In genomic region chr11:49652401-49653078, GRCm38 (mm10) we compare ENCODE assay signal across 8 mouse cellular contexts. TPM values are rescaled to one million over a fixed set of nuclear protein-coding genes. Genes with fewer than 3 reads are reported as not detected.
A peak's percentile ranks its signal among the peaks of the same experiment; 100 is the strongest.
DNase-seq lines count a peak whose midpoint lies in the region; ATAC-seq and TF ChIP-seq lines count a peak whose summit lies in the region.

No protein-coding gene starts in this region.

- peaks cover 2% of the 10 kb centered on the region for H3K27me3 ChIP-seq in CH12.LX (replicated peaks)
- H3K27me3 ChIP-seq in forebrain, embryonic 11.5 days (ENCODE audit: control insufficient read depth, insufficient read depth, low read length) = no peaks in the 10 kb centered on the region
- no peaks in the 10 kb centered on the region for H3K27me3 ChIP-seq in heart, embryonic 15.5 days
- H3K27me3 ChIP-seq in liver, embryonic 12.5 days (replicated peaks) = no peaks in the 10 kb centered on the region
- no peaks in the 10 kb centered on the region for H3K27me3 ChIP-seq in stomach, embryonic 15.5 days (replicated peaks)

- peaks cover 4 to 14% of the 10 kb centered on the region in 2 experiments; a peak in 3 of 4 replicates for H3K4me1 ChIP-seq in CH12.LX (ENCODE audit: control insufficient read depth in 1 of 2, insufficient read depth in 2 of 2)
- H3K4me1 ChIP-seq in forebrain, embryonic 11.5 days (replicated peaks; ENCODE audit: control insufficient read depth, insufficient read depth, low read length) = no peaks in the 10 kb centered on the region
- peaks cover 17% of the 10 kb centered on the region for H3K4me1 ChIP-seq in heart, embryonic 15.5 days (replicated peaks)
- peaks cover 40% of the 10 kb centered on the region for H3K4me1 ChIP-seq in liver, embryonic 12.5 days
- 0 out of 2 replicates have a peak, but pooled peaks cover 12% of the 10 kb centered on the region for H3K4me1 ChIP-seq in stomach, embryonic 15.5 days

- no peaks in the 10 kb centered on the region for H3K79me2 ChIP-seq in CH12.LX (replicated peaks; ENCODE audit: control insufficient read depth, extremely low read depth, insufficient read depth, poor library complexity, severe bottlenecking)

- 27% methylated on average over 19 of the region's 19 CpGs for WGBS in forebrain, embryonic 11.5 days
- 21% methylated on average over 19 of the region's 19 CpGs for WGBS in heart, embryonic 15.5 days
- 20% methylated on average over 19 of the region's 19 CpGs for WGBS in liver, embryonic 12.5 days (ENCODE audit: insufficient replicate concordance)
- WGBS in stomach, embryonic 15.5 days = 23% methylated on average over 18 of the region's 19 CpGs

- TF ChIP-seq EP300 in CH12.LX (IDR thresholded peaks at IDR 0.05; ENCODE audit: low read length) = no peak

- dilution Hi-C loops in CH12.LX (cut with MboI; ENCODE audit: extremely low pct_ligation_motif_present, extremely low pct_unique_long_range_greater_than_20kb, low sequenced_read_pairs) = no loop called here

- no peaks in the 10 kb centered on the region for H3K36me3 ChIP-seq in CH12.LX (replicated peaks in 1 of 2; ENCODE audit: control insufficient read depth in 1 of 2, insufficient read depth in 1 of 2, low read length in 1 of 2)
- no peaks in the 10 kb centered on the region for H3K36me3 ChIP-seq in forebrain, embryonic 11.5 days (ENCODE audit: control insufficient read depth, insufficient read depth, low read length)
- no peaks in the 10 kb centered on the region for H3K36me3 ChIP-seq in heart, embryonic 15.5 days
- no peaks in the 10 kb centered on the region for H3K36me3 ChIP-seq in liver, embryonic 12.5 days
- H3K36me3 ChIP-seq in stomach, embryonic 15.5 days = no peaks in the 10 kb centered on the region

- TF ChIP-seq POLR2A in CH12.LX (IDR thresholded peaks at IDR 0.05; ENCODE audit: low read depth, low read length) = no peak

- peak; percentile 73 for TF ChIP-seq RAD21 in CH12.LX (IDR thresholded peaks at IDR 0.05; ENCODE audit: low read depth, low read length)

- peaks cover 7% of the 10 kb centered on the region for H3K9me3 ChIP-seq in CH12.LX (replicated peaks; ENCODE audit: low read length)
- no peaks in the 10 kb centered on the region for H3K9me3 ChIP-seq in forebrain, embryonic 11.5 days (ENCODE audit: control insufficient read depth, low read length)
- H3K9me3 ChIP-seq in heart, embryonic 15.5 days (replicated peaks) = no peaks in the 10 kb centered on the region
- H3K9me3 ChIP-seq in liver, embryonic 12.5 days (replicated peaks) = no peaks in the 10 kb centered on the region
- no peaks in the 10 kb centered on the region for H3K9me3 ChIP-seq in stomach, embryonic 15.5 days

- H3K9ac ChIP-seq in CH12.LX (ENCODE audit: insufficient read depth, low read depth) = no peak overlapping the region
- no peak overlapping the region for H3K9ac ChIP-seq in forebrain, embryonic 11.5 days (ENCODE audit: low read length)
- H3K9ac ChIP-seq in heart, embryonic 15.5 days = no peak overlapping the region
- H3K9ac ChIP-seq in liver, embryonic 12.5 days = peak overlapping the region; percentile 24; the same call in 1 of the 2 replicates
- H3K9ac ChIP-seq in stomach, embryonic 15.5 days = no peak overlapping the region

- peak; percentile 83 for DNase-seq in CH12.LX (ENCODE audit: extremely low read depth)
- peak; percentile 87 for DNase-seq in c-Kit-positive CD71-positive TER-119-negative erythroid progenitor cells, embryonic 14.5 days (ENCODE audit: low read depth)
- DNase-seq in forebrain, embryonic 11.5 days (ENCODE audit: low spot score) = peak; percentile 93
- DNase-seq in kidney, postnatal 10 days = peak; percentile 93
- DNase-seq in neural tube, embryonic 10.5 days (ENCODE audit: extremely low spot score, low spot score) = peak; percentile 90

- peak; percentile 73 for ATAC-seq in forebrain, embryonic 11.5 days (replicated peaks; ENCODE audit: low FRiP score)
- ATAC-seq in heart, embryonic 15.5 days (replicated peaks; ENCODE audit: insufficient number of reproducible peaks, insufficient read depth, low FRiP score, low read depth) = peak; percentile 64
- peak; percentile 39; the same call in 1 of the 2 replicates for ATAC-seq in liver, embryonic 12.5 days
- ATAC-seq in stomach, embryonic 15.5 days (ENCODE audit: insufficient read depth, low FRiP score, low read depth) = peak; percentile 47; the same call in 1 of the 2 replicates

- H3K27ac ChIP-seq in CH12.LX (ENCODE audit: insufficient read depth, low read depth) = no peak overlapping the region
- no peak overlapping the region for H3K27ac ChIP-seq in forebrain, embryonic 11.5 days (ENCODE audit: low read depth, low read length)
- no peak overlapping the region for H3K27ac ChIP-seq in heart, embryonic 15.5 days
- peak overlapping the region; percentile 90 for H3K27ac ChIP-seq in liver, embryonic 12.5 days
- no peak overlapping the region for H3K27ac ChIP-seq in stomach, embryonic 15.5 days

- H3K4me2 ChIP-seq in CH12.LX (ENCODE audit: insufficient read depth, low read depth, poor library complexity, severe bottlenecking) = 0 out of 2 replicates have a peak overlapping the region, but pooled peaks have one; percentile 46
- H3K4me2 ChIP-seq in forebrain, embryonic 11.5 days (ENCODE audit: low read depth, low read length, severe bottlenecking) = 0 out of 2 replicates have a peak overlapping the region, but pooled peaks have one; percentile 19
- H3K4me2 ChIP-seq in heart, embryonic 15.5 days = peak overlapping the region; percentile 61
- H3K4me2 ChIP-seq in liver, embryonic 12.5 days = peak overlapping the region; percentile 58
- peak overlapping the region; percentile 40 for H3K4me2 ChIP-seq in stomach, embryonic 15.5 days

- peak; percentile 47 to 84; a peak in 3 of 4 replicates for TF ChIP-seq CTCF in CH12.LX (conservative IDR thresholded peaks at IDR 0.05 in 1 of 2, IDR thresholded peaks at IDR 0.05 in 1 of 2; ENCODE audit: low read depth in 2 of 2, low read length in 2 of 2)

- H3K4me3 ChIP-seq in CH12.LX (replicated peaks in 1 of 3; ENCODE audit: low read depth in 2 of 3, low read length in 2 of 3, poor library complexity in 1 of 3) = no peak overlapping the region
- H3K4me3 ChIP-seq in forebrain, embryonic 11.5 days (ENCODE audit: low read depth, low read length) = no peak overlapping the region
- H3K4me3 ChIP-seq in heart, embryonic 15.5 days = peak overlapping the region; percentile 17; the same call in 1 of the 2 replicates
- H3K4me3 ChIP-seq in liver, embryonic 12.5 days = peak overlapping the region; percentile 8; the same call in 1 of the 2 replicates
- no peak overlapping the region for H3K4me3 ChIP-seq in stomach, embryonic 15.5 days (replicated peaks)

- in situ Hi-C loops in CH12.LX (cut with MboI; ENCODE audit: low pct_ligation_motif_present, low pct_unique_long_range_greater_than_20kb, low sequenced_read_pairs) = loop anchor here (10.0 kb wide), 1 partner anchor 212 kb away; no protein-coding TSS in a partner anchor

TF ChIP-seq in CH12.LX, 34 proteins besides CTCF, POLR2A, EP300 and RAD21 (continues in another document):
- TF ChIP-seq USF1 (IDR thresholded peaks at IDR 0.05; ENCODE audit: low read depth, low read length) = no peak
- peak; percentile 40; the same call in 1 of the 2 replicates for TF ChIP-seq MAX (IDR thresholded peaks at IDR 0.05; ENCODE audit: low read length)
- 0 out of 2 replicates have a peak, but pooled peaks have one; percentile 44 for TF ChIP-seq MAZ (IDR thresholded peaks at IDR 0.05; ENCODE audit: low read depth, low read length)
- TF ChIP-seq ZNF384 (IDR thresholded peaks at IDR 0.05; ENCODE audit: low read depth, low read length) = no peak
- no peak for TF ChIP-seq MAFK (IDR thresholded peaks at IDR 0.05; ENCODE audit: insufficient replicate concordance, low read length)
- TF ChIP-seq NELFE (IDR thresholded peaks at IDR 0.05; ENCODE audit: low read depth, low read length) = 0 out of 2 replicates have a peak, but pooled peaks have one; percentile 25
- TF ChIP-seq PAX5 (IDR thresholded peaks at IDR 0.05; ENCODE audit: low read length) = no peak
- TF ChIP-seq GABPA (IDR thresholded peaks at IDR 0.05; ENCODE audit: insufficient replicate concordance, low read depth, low read length) = no peak
- no peak for TF ChIP-seq CHD2 (IDR thresholded peaks at IDR 0.05; ENCODE audit: low read length)
- 0 out of 2 replicates have a peak, but pooled peaks have one; percentile 42 for TF ChIP-seq MEF2A (IDR thresholded peaks at IDR 0.05; ENCODE audit: borderline replicate concordance, low read depth, low read length)
- TF ChIP-seq SIN3A (IDR thresholded peaks at IDR 0.05; ENCODE audit: low read length) = 0 out of 2 replicates have a peak, but pooled peaks have one; percentile 28
- peak; percentile 78 for TF ChIP-seq SMC3 (IDR thresholded peaks at IDR 0.05; ENCODE audit: low read depth, low read length)
- no peak for TF ChIP-seq KAT2A (IDR thresholded peaks at IDR 0.05; ENCODE audit: insufficient replicate concordance, low read length)

RNA-seq across cellular contexts. Expression of gene Scgb3a1, which starts 10.9 kb away (rescaled TPM):
- total RNA-seq in CH12.LX (2012; rRNA removed) (not detected in 2 replicates), CH12.LX (2014; rRNA removed) (not detected in 2 replicates)
- polyA plus RNA-seq in CH12.LX (2012; ENCODE audit: insufficient read length, low read depth) = not detected in 2 replicates
- polyA plus RNA-seq in forebrain, embryonic 11.5 days (2014; fragmentation: Nextera tagmentation; extraction: Ambion mirVana) = not detected in 2 replicates
- 0.53 and 0.76 TPM in 2 replicates for polyA plus RNA-seq in heart, embryonic 15.5 days (2015; fragmentation: Nextera tagmentation; extraction: Ambion mirVana)
- polyA plus RNA-seq in liver, embryonic 12.5 days (2016; fragmentation: Nextera tagmentation; extraction: Ambion mirVana) = not detected in 2 replicates
- polyA plus RNA-seq in stomach, embryonic 15.5 days (2015; fragmentation: Nextera tagmentation; extraction: Ambion mirVana) = not detected in 2 replicates

RNA-seq across cellular contexts. Expression of gene Flt4, which starts 43.5 kb away (rescaled TPM):
- 0.08 and 0.17 TPM in 2 replicates for total RNA-seq in CH12.LX (2012; rRNA removed)
- total RNA-seq in CH12.LX (2014; rRNA removed) = not detected in 2 replicates
- polyA plus RNA-seq in CH12.LX (2012; ENCODE audit: insufficient read length, low read depth) = 0.06 and 0.08 TPM in 2 replicates
- polyA plus RNA-seq in forebrain, embryonic 11.5 days (2014; fragmentation: Nextera tagmentation; extraction: Ambion mirVana) = 4.1 and 4.2 TPM in 2 replicates
- 6.1 and 7.8 TPM in 2 replicates for polyA plus RNA-seq in heart, embryonic 15.5 days (2015; fragmentation: Nextera tagmentation; extraction: Ambion mirVana)
- polyA plus RNA-seq in liver, embryonic 12.5 days (2016; fragmentation: Nextera tagmentation; extraction: Ambion mirVana) = 4.7 and 4.8 TPM in 2 replicates
- polyA plus RNA-seq in stomach, embryonic 15.5 days (2015; fragmentation: Nextera tagmentation; extraction: Ambion mirVana) = 4.9 and 5.7 TPM in 2 replicates

RNA-seq across cellular contexts. Expression of gene Cnot6, which starts 60.0 kb away (rescaled TPM):
- total RNA-seq in CH12.LX (2012; rRNA removed) (32.4 and 39.2 TPM in 2 replicates), CH12.LX (2014; rRNA removed) (90.8 and 102 TPM in 2 replicates)
- 75.2 and 85.0 TPM in 2 replicates for polyA plus RNA-seq in CH12.LX (2012; ENCODE audit: insufficient read length, low read depth)
- polyA plus RNA-seq in forebrain, embryonic 11.5 days (2014; fragmentation: Nextera tagmentation; extraction: Ambion mirVana) = 55.3 and 60.2 TPM in 2 replicates
- polyA plus RNA-seq in heart, embryonic 15.5 days (2015; fragmentation: Nextera tagmentation; extraction: Ambion mirVana) = 35.8 and 40.1 TPM in 2 replicates
- 40.2 and 44.7 TPM in 2 replicates for polyA plus RNA-seq in liver, embryonic 12.5 days (2016; fragmentation: Nextera tagmentation; extraction: Ambion mirVana)
- 47.6 and 49.2 TPM in 2 replicates for polyA plus RNA-seq in stomach, embryonic 15.5 days (2015; fragmentation: Nextera tagmentation; extraction: Ambion mirVana)

Comparison
In these comparisons a context has a peak if more than half of its experiments do, and no peak if none do; other contexts are left out.
1. H3K4me3 ChIP-seq: peak in heart, embryonic 15.5 days (single experiment) and liver, embryonic 12.5 days (single experiment); none in CH12.LX (0 of 3), forebrain, embryonic 11.5 days (single experiment) and stomach, embryonic 15.5 days (single experiment).
2. Peak in every context shown above with its lines, with median percentiles within 50 percentile points of each other: DNase-seq, H3K4me2 ChIP-seq and ATAC-seq.